Mouse (Mus musculus) heart, postnatal 25 days (tissue): ENCODE measurements around the gene Clmp. TPM values are rescaled to one million over a fixed set of nuclear protein-coding genes. Genes with fewer than 3 reads are reported as not detected.

Source experiments
- DNase-seq: peaks from one replicate; pipeline ENCODE4 v3.0.0; 2022; ENCODE audit warnings: low spot score
- intact Hi-C: fragments of 180-260 bp; cut with DNase I; formaldehyde crosslinking; loops from one replicate; pipeline ENCODE4 v1.15.1; 2025
- total RNA-seq, 2 experiments: library from RNA; stranded (reverse); gene quantifications; 2 replicates each; pipeline ENCODE4 v1.2.3; 2021

The Clmp gene
- total RNA-seq, 2 experiments from 2014 or later: 3.4 to 7.0 TPM

- DNase-seq: no peak
- intact Hi-C loops: no loop called here
Observed at GRCm38 (mm10) chr9:40727824-40728495, 42.2 kb downstream of the Clmp start.

GRCm38 (mm10) chr9:40730302-40730700 lies 44.5 kb downstream of the Clmp start:
- intact Hi-C loops: no loop called here
- DNase-seq: no peak

GRCm38 (mm10) chr9:40730701-40731590 lies 45.2 kb downstream of the Clmp start:
- intact Hi-C loops: no loop called here
- DNase-seq: peak; percentile 65

- DNase-seq: no peak
- intact Hi-C loops: no loop called here
Observed at GRCm38 (mm10) chr9:40731591-40732048, 45.9 kb downstream of the Clmp start.

GRCm38 (mm10) chr9:40732302-40732701 lies 46.5 kb downstream of the Clmp start:
- intact Hi-C loops: no loop called here
- DNase-seq: no peak

- no peak for DNase-seq
- intact Hi-C loops: no loop called here
Observed at GRCm38 (mm10) chr9:40737117-40737516, 51.4 kb downstream of the Clmp start.

GRCm38 (mm10) chr9:40743525-40744034 lies 57.8 kb downstream of the Clmp start:
- intact Hi-C loops: no loop called here
- no peak for DNase-seq

- no peak for DNase-seq
- intact Hi-C loops: no loop called here
Observed at GRCm38 (mm10) chr9:40744233-40744632, 58.5 kb downstream of the Clmp start.

- DNase-seq: no peak
- intact Hi-C loops: no loop called here
Observed at GRCm38 (mm10) chr9:40746796-40747195, 61.0 kb downstream of the Clmp start.

- intact Hi-C loops: no loop called here
- no peak for DNase-seq
Observed at GRCm38 (mm10) chr9:40747249-40747648, 61.5 kb downstream of the Clmp start.

- intact Hi-C loops: loop anchor here (1.0 to 10.0 kb wide), 3 partner anchors 114 to 335 kb away; no protein-coding TSS in a partner anchor
- no peak for DNase-seq
Observed at GRCm38 (mm10) chr9:40749832-40750620, 64.3 kb downstream of the Clmp start.

GRCm38 (mm10) chr9:40751749-40752148 lies 66.0 kb downstream of the Clmp start:
- DNase-seq: no peak
- intact Hi-C loops: loop anchor here (5.0 to 10.0 kb wide), 2 partner anchors 134 to 337 kb away; no protein-coding TSS in a partner anchor

- DNase-seq: no peak
- intact Hi-C loops: loop anchor here (1.0 to 10.0 kb wide), 2 partner anchors 49 to 342 kb away; no protein-coding TSS in a partner anchor
Observed at GRCm38 (mm10) chr9:40756401-40756800, 70.6 kb downstream of the Clmp start.

GRCm38 (mm10) chr9:40757105-40757626 lies 71.4 kb downstream of the Clmp start:
- no peak for DNase-seq
- intact Hi-C loops: loop anchor here (10.0 kb wide), 1 partner anchor 342 kb away; no protein-coding TSS in a partner anchor

- peak; percentile 43 for DNase-seq
- intact Hi-C loops: loop anchor here (10.0 kb wide), 1 partner anchor 343 kb away; no protein-coding TSS in a partner anchor
Observed at GRCm38 (mm10) chr9:40757685-40758270, 72.0 kb downstream of the Clmp start.

GRCm38 (mm10) chr9:40762354-40762753 lies 76.6 kb downstream of the Clmp start:
- intact Hi-C loops: no loop called here
- DNase-seq: no peak

- intact Hi-C loops: no loop called here
- DNase-seq: no peak
Observed at GRCm38 (mm10) chr9:40764887-40765580, 79.3 kb downstream of the Clmp start.

- intact Hi-C loops: no loop called here
- no peak for DNase-seq
Observed at GRCm38 (mm10) chr9:40765581-40765940, 79.8 kb downstream of the Clmp start.
